Mouse (Mus musculus) lung, postnatal 36 days (tissue): ENCODE measurements around the gene Vmn1r129.
"Not testable (repeated sequence)": the region's sequence is repeated elsewhere in the genome, so short reads cannot be mapped to it uniquely, and the experiment has no call there.

Source experiments
- DNase-seq: peaks from one replicate; pipeline ENCODE4 v3.0.0; 2022; ENCODE audit warnings: mixed read lengths

Gene Vmn1r129

GRCm38 (mm10) chr7:21361191-21361590 lies at the start of gene Vmn1r129:
Gene Vmn1r129 (minus strand): TSS chr7:21361291.
- not testable (repeated sequence) for DNase-seq

DNA sequence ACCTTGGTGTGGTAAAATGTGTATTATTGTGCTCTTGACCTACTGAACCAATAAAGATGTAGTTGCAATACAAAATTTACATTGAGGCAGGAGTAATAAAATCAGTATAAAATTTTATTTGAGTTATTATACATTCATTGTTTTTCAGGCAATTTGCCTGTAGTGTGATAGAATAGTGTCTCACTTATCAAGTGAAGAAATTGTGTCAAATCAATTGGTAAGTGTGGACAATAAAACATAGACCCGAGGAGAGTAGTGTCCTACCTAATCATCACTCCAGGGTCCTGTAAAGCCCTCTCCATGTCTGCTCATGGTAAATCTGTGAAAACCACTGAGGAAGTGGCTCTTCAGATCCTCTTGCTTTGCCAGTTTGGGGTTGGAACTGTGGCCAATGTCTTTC lies 12.0 kb downstream of the Vmn1r129 start, which contains the start of gene Vmn1r128:
Vmn1r128 (plus strand) TSS at position 301 of the 400 bp plus-strand sequence.
- not testable (repeated sequence) for DNase-seq

GRCm38 (mm10) chr7:21319761-21320160 lies 41.3 kb downstream of the Vmn1r129 start, which contains the start of gene Vmn1r127:
Gene Vmn1r127 (minus strand): TSS chr7:21319861.
- DNase-seq = not testable (repeated sequence)
